ENCODE assay signal across 8 mouse cellular contexts in genomic region chr7:139188634-139189207, GRCm38 (mm10). TPM values are rescaled to one million over a fixed set of nuclear protein-coding genes. Genes with fewer than 3 reads are reported as not detected.
DNase-seq lines count a peak whose midpoint lies in the region; ATAC-seq and TF ChIP-seq lines count a peak whose summit lies in the region.

No protein-coding gene starts in this region.

- H3K9me3 ChIP-seq in kidney, postnatal 0 days (replicated peaks; ENCODE audit: low read length), result no peaks in the 10 kb centered on the region
- H3K9me3 ChIP-seq in hindbrain, embryonic 10.5 days, result peaks cover 12% of the 10 kb centered on the region; the same call in 1 of the 2 replicates
- no peaks in the 10 kb centered on the region for H3K9me3 ChIP-seq in liver, postnatal 0 days (ENCODE audit: low read length)
- no peaks in the 10 kb centered on the region for H3K9me3 ChIP-seq in stomach, embryonic 15.5 days

- no peak for TF ChIP-seq EP300 in liver, postnatal 0 days (IDR thresholded peaks at IDR 0.05; ENCODE audit: low read depth)

- peak; percentile 80 for ATAC-seq in kidney, postnatal 0 days (replicated peaks; ENCODE audit: low FRiP score, low read depth)
- no peak for ATAC-seq in liver, postnatal 0 days
- ATAC-seq in stomach, embryonic 15.5 days (ENCODE audit: insufficient read depth, low FRiP score, low read depth), result peak; percentile 55; the same call in 1 of the 2 replicates

- H3K4me2 ChIP-seq in kidney, postnatal 0 days (ENCODE audit: low read length), result peak overlapping the region; percentile 98
- peak overlapping the region; percentile 92 for H3K4me2 ChIP-seq in liver, postnatal 0 days (ENCODE audit: low read depth, low read length)
- H3K4me2 ChIP-seq in stomach, embryonic 15.5 days, result peak overlapping the region; percentile 100

- no peaks in the 10 kb centered on the region for H3K36me3 ChIP-seq in kidney, postnatal 0 days (ENCODE audit: insufficient read depth, low read length)
- H3K36me3 ChIP-seq in hindbrain, embryonic 10.5 days, result no peaks in the 10 kb centered on the region
- no peaks in the 10 kb centered on the region for H3K36me3 ChIP-seq in liver, postnatal 0 days (replicated peaks; ENCODE audit: insufficient read depth, low read length)
- no peaks in the 10 kb centered on the region for H3K36me3 ChIP-seq in stomach, embryonic 15.5 days

- TF ChIP-seq POLR2A in cortical plate, adult 2 months (IDR thresholded peaks at IDR 0.05; ENCODE audit: extremely low read depth, insufficient read depth, low read length), result no peak

- H3K4me3 ChIP-seq in kidney, postnatal 0 days (replicated peaks; ENCODE audit: low read depth, low read length), result peak overlapping the region; percentile 59
- peak overlapping the region; percentile 74 for H3K4me3 ChIP-seq in cortical plate, adult 2 months (ENCODE audit: insufficient read depth, low read length)
- H3K4me3 ChIP-seq in hindbrain, embryonic 10.5 days, result peak overlapping the region; percentile 81
- peak overlapping the region; percentile 55 for H3K4me3 ChIP-seq in liver, postnatal 0 days (ENCODE audit: low read depth, low read length)
- H3K4me3 ChIP-seq in stomach, embryonic 15.5 days (replicated peaks), result peak overlapping the region; percentile 65

- peak; percentile 38 for TF ChIP-seq CTCF in kidney, postnatal 0 days (IDR thresholded peaks at IDR 0.05; ENCODE audit: low read depth)
- no peak for TF ChIP-seq CTCF in cortical plate, adult 2 months (IDR thresholded peaks at IDR 0.05; ENCODE audit: extremely low read depth, insufficient read depth, low read length)
- 0 out of 2 replicates have a peak, but pooled peaks have one; percentile 5 for TF ChIP-seq CTCF in liver, postnatal 0 days (IDR thresholded peaks at IDR 0.05; ENCODE audit: low read depth)

- peak overlapping the region; percentile 58; the same call in 1 of the 2 replicates for H3K9ac ChIP-seq in kidney, postnatal 0 days (ENCODE audit: low read depth, low read length)
- no peak overlapping the region for H3K9ac ChIP-seq in liver, postnatal 0 days (replicated peaks)
- 0 out of 2 replicates have a peak overlapping the region, but pooled peaks have one; percentile 40 for H3K9ac ChIP-seq in stomach, embryonic 15.5 days

- peak; percentile 80 for DNase-seq in kidney, postnatal 0 days (ENCODE audit: low spot score)
- no peak for DNase-seq in kidney, adult 8-10 months
- DNase-seq in hindbrain, embryonic 10.5 days (ENCODE audit: low spot score), result peak; percentile 59
- DNase-seq in liver, postnatal 0 days, result peak; percentile 32
- DNase-seq in frontal cortex, adult 2 months (ENCODE audit: extremely low spot score in 1 of 2, low spot score in 1 of 2), result no peak
- DNase-seq in urinary bladder, postnatal 4 days (ENCODE audit: low spot score in 2 of 2), result no peak

- H3K4me1 ChIP-seq in kidney, postnatal 0 days (replicated peaks; ENCODE audit: insufficient read depth, low read length), result 0 out of 2 replicates have a peak, but pooled peaks cover 5% of the 10 kb centered on the region
- peaks cover 7% of the 10 kb centered on the region for H3K4me1 ChIP-seq in cortical plate, adult 2 months (ENCODE audit: control insufficient read depth, insufficient read depth, low read length)
- H3K4me1 ChIP-seq in hindbrain, embryonic 10.5 days (replicated peaks), result peaks cover 12% of the 10 kb centered on the region
- peaks cover 8% of the 10 kb centered on the region for H3K4me1 ChIP-seq in liver, postnatal 0 days (ENCODE audit: insufficient read depth)
- peaks cover 12% of the 10 kb centered on the region; the same call in 1 of the 2 replicates for H3K4me1 ChIP-seq in stomach, embryonic 15.5 days

- H3K27me3 ChIP-seq in kidney, postnatal 0 days (ENCODE audit: insufficient read depth, low read length), result 0 out of 2 replicates have a peak, but pooled peaks cover 11% of the 10 kb centered on the region
- peaks cover 64% of the 10 kb centered on the region for H3K27me3 ChIP-seq in hindbrain, embryonic 10.5 days (ENCODE audit: insufficient read depth, poor library complexity, severe bottlenecking)
- peaks cover 49% of the 10 kb centered on the region for H3K27me3 ChIP-seq in liver, postnatal 0 days (ENCODE audit: insufficient read depth, low read length)
- peaks cover 28% of the 10 kb centered on the region for H3K27me3 ChIP-seq in stomach, embryonic 15.5 days (replicated peaks)

- 2% methylated on average over 23 of the region's 23 CpGs for WGBS in kidney, postnatal 0 days
- 2% methylated on average over 23 of the region's 23 CpGs for WGBS in hindbrain, embryonic 10.5 days
- 2% methylated on average over 23 of the region's 23 CpGs for WGBS in liver, postnatal 0 days (ENCODE audit: insufficient replicate concordance)
- WGBS in stomach, embryonic 15.5 days, result 2% methylated on average over 23 of the region's 23 CpGs

- no peak overlapping the region for H3K27ac ChIP-seq in kidney, postnatal 0 days
- no peak overlapping the region for H3K27ac ChIP-seq in cortical plate, adult 2 months (ENCODE audit: insufficient read depth, low read length)
- H3K27ac ChIP-seq in hindbrain, embryonic 10.5 days, result peak overlapping the region; percentile 82; the same call in 1 of the 2 replicates
- H3K27ac ChIP-seq in liver, postnatal 0 days (ENCODE audit: low read depth), result no peak overlapping the region
- no peak overlapping the region for H3K27ac ChIP-seq in stomach, embryonic 15.5 days

RNA-seq across cellular contexts. Expression of gene Lrrc27, which starts 24.1 kb away (rescaled TPM):
- 2.1 and 4.1 TPM in 2 replicates for polyA plus RNA-seq in kidney, postnatal 0 days (2015; fragmentation: Nextera tagmentation; extraction: Ambion mirVana)
- 11.0 and 12.9 TPM in 2 replicates for polyA plus RNA-seq in cortical plate, adult 2 months (2012; rRNA removed)
- 4.1 and 4.9 TPM in 2 replicates for polyA plus RNA-seq in hindbrain, embryonic 10.5 days (2016; fragmentation: Nextera tagmentation; extraction: Ambion mirVana)
- polyA plus RNA-seq in liver, postnatal 0 days (2015; fragmentation: Nextera tagmentation; extraction: Ambion mirVana), result 0.43 and 0.78 TPM in 2 replicates
- 2.9 and 5.0 TPM in 2 replicates for polyA plus RNA-seq in stomach, embryonic 15.5 days (2015; fragmentation: Nextera tagmentation; extraction: Ambion mirVana)
- 7.3 and 8.0 TPM in 2 replicates for polyA plus RNA-seq in frontal cortex, adult 2 months (2012; rRNA removed)

RNA-seq across cellular contexts. Expression of gene Stk32c, which starts 24.4 kb away (rescaled TPM):
- polyA plus RNA-seq in kidney, postnatal 0 days (2015; fragmentation: Nextera tagmentation; extraction: Ambion mirVana), result 0.19 and 0.25 TPM in 2 replicates
- 140 and 154 TPM in 2 replicates for polyA plus RNA-seq in cortical plate, adult 2 months (2012; rRNA removed)
- 0.35 and 0.60 TPM in 2 replicates for polyA plus RNA-seq in hindbrain, embryonic 10.5 days (2016; fragmentation: Nextera tagmentation; extraction: Ambion mirVana)
- polyA plus RNA-seq in liver, postnatal 0 days (2015; fragmentation: Nextera tagmentation; extraction: Ambion mirVana), result not detected in 2 replicates
- polyA plus RNA-seq in stomach, embryonic 15.5 days (2015; fragmentation: Nextera tagmentation; extraction: Ambion mirVana), result 0.21 and 0.23 TPM in 2 replicates
- polyA plus RNA-seq in frontal cortex, adult 2 months (2012; rRNA removed), result 130 and 136 TPM in 2 replicates

RNA-seq across cellular contexts. Expression of gene Pwwp2b, which starts 59.6 kb away (rescaled TPM):
- polyA plus RNA-seq in kidney, postnatal 0 days (2015; fragmentation: Nextera tagmentation; extraction: Ambion mirVana), result 9.4 and 10.2 TPM in 2 replicates
- polyA plus RNA-seq in cortical plate, adult 2 months (2012; rRNA removed), result 10.5 and 10.9 TPM in 2 replicates
- polyA plus RNA-seq in hindbrain, embryonic 10.5 days (2016; fragmentation: Nextera tagmentation; extraction: Ambion mirVana), result 4.7 and 5.2 TPM in 2 replicates
- 1.3 and 1.5 TPM in 2 replicates for polyA plus RNA-seq in liver, postnatal 0 days (2015; fragmentation: Nextera tagmentation; extraction: Ambion mirVana)
- polyA plus RNA-seq in stomach, embryonic 15.5 days (2015; fragmentation: Nextera tagmentation; extraction: Ambion mirVana), result 17.1 and 18.5 TPM in 2 replicates
- polyA plus RNA-seq in frontal cortex, adult 2 months (2012; rRNA removed), result 11.4 and 12.6 TPM in 2 replicates

Comparison
In these comparisons a context has a peak if more than half of its experiments do, and no peak if none do; other contexts are left out.
1. DNase-seq: peak in kidney, postnatal 0 days (single experiment), hindbrain, embryonic 10.5 days (single experiment) and liver, postnatal 0 days (single experiment); none in kidney, adult 8-10 months (0 of 2), frontal cortex, adult 2 months (0 of 2) and urinary bladder, postnatal 4 days (0 of 2).
2. RNA of gene Stk32c, which starts 24.4 kb away (polyA plus RNA-seq): 140 to 154 TPM in cortical plate, adult 2 months and 130 to 136 TPM in frontal cortex, adult 2 months; 0.35 to 0.60 TPM in hindbrain, embryonic 10.5 days, 0.19 to 0.25 TPM in kidney, postnatal 0 days, 0.21 to 0.23 TPM in stomach, embryonic 15.5 days and not detected in liver, postnatal 0 days; every median in the first group is over 10 times any median in the second.
3. Peak in every context shown above with its lines, with median percentiles within 50 percentile points of each other: H3K4me2 ChIP-seq and H3K4me3 ChIP-seq.